Mouse (Mus musculus): ENCODE measurements around the gene Vps33a. TPM values are rescaled to one million over a fixed set of nuclear protein-coding genes. Genes with fewer than 3 reads are reported as not detected.

Gene Vps33a
- 100 to 1,000 TPM in 14 of 26 experiments, 10 to 100 TPM in 12; 49.4 to 164 (median 106) TPM for total RNA-seq (2018; cell fraction: chromatin; rRNA removed)
- total RNA-seq (2018; cell fraction: cytosol; rRNA removed): 100 to 1,000 TPM in 5 of 26 experiments, 10 to 100 TPM in 21; 54.3 to 120 (median 88.9) TPM
- total RNA-seq (2018; cell fraction: nucleus; rRNA removed): 100 to 1,000 TPM in 12 of 26 experiments, 10 to 100 TPM in 14; 51.6 to 146 (median 96.4) TPM
- polyA plus RNA-seq (2018): 67.1 to 83.9 TPM (median 76.7 TPM) in 3 replicates

- H3K79me2 ChIP-seq (ENCODE audit: inconsistent target): peaks cover 45% of the 10 kb centered on the region
- peaks cover 13% of the 10 kb centered on the region; the same call in 1 of the 2 replicates for H3K36me3 ChIP-seq (ENCODE audit: inconsistent target)
- under 1% methylated on average over 54 of the region's 54 CpGs for WGBS (ENCODE audit: missing documents)
- H3K4me3 ChIP-seq (ENCODE audit: inconsistent target): peak within 1 kb of the TSS; percentile 91
- H3K27ac ChIP-seq: peak within 1 kb of the TSS; percentile 77
These were observed at the start of gene Vps33a for GRCm38 (mm10) chr5:123572357-123573186. TSS of gene Vps33a (minus strand) at chr5:123573038.

DNA sequence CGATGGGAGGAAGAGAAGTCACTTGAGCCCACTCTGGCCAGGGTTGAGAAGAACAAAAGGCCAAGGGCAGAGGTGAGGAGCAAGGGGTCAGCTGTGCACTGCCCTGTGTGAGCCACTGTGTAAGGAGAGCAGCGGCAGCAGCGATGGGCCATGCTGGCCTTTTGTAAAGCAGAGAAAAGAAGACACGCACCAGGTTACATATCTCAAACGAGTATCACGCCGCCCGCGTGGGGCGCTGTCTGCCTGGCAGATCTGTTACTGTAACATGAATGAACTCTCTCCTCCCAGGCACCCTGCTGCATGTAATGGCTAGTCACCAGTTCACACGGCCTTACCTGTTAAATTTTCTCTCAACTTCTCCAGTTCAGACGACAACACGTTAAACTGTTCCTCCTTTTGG is 49.6 kb upstream of the Vps33a start:
- peak overlapping the region; percentile 86; the same call in 1 of the 2 replicates for H3K27ac ChIP-seq
- no peak overlapping the region for H3K4me3 ChIP-seq (ENCODE audit: inconsistent target)
- H3K36me3 ChIP-seq (ENCODE audit: inconsistent target): peaks cover 18% of the 10 kb centered on the region; the same call in 1 of the 2 replicates
- WGBS (ENCODE audit: missing documents): 98% methylated on average over 13 of the region's 13 CpGs
- H3K79me2 ChIP-seq (ENCODE audit: inconsistent target): no peaks in the 10 kb centered on the region

DNA sequence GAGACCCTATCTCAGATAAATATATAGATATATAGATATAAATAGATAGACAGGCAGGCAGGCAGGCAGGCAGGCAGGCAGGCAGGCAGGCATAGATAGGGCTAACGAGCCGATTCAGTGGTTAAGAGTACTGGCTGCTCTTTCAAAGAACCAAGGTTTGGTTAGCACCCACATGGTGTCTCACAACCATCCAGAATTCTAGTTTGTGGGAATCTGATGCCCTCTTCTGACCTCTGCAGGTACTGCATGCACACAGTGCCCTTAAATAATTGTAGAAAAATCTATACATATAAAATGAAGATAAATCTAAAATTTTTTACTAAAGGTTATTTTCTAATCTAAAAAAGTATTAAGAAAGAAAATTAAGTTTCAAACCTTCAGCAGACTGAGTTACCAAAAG is 45.7 kb upstream of the Vps33a start:
- H3K79me2 ChIP-seq (ENCODE audit: inconsistent target): no peaks in the 10 kb centered on the region
- H3K36me3 ChIP-seq (ENCODE audit: inconsistent target): peaks cover 55% of the 10 kb centered on the region
- WGBS (ENCODE audit: missing documents): 88% methylated on average over 2 of the region's 2 CpGs
- H3K27ac ChIP-seq: 0 out of 2 replicates have a peak overlapping the region, but pooled peaks have one; percentile 86
- H3K4me3 ChIP-seq (ENCODE audit: inconsistent target): no peak overlapping the region

GRCm38 (mm10) chr5:123614246-123614645 is 41.4 kb upstream of the Vps33a start:
- 96% methylated on average over 24 of the region's 24 CpGs for WGBS (ENCODE audit: missing documents)
- peaks cover 67% of the 10 kb centered on the region for H3K36me3 ChIP-seq (ENCODE audit: inconsistent target)
- H3K27ac ChIP-seq: no peak overlapping the region
- no peak overlapping the region for H3K4me3 ChIP-seq (ENCODE audit: inconsistent target)
- no peaks in the 10 kb centered on the region for H3K79me2 ChIP-seq (ENCODE audit: inconsistent target)

DNA sequence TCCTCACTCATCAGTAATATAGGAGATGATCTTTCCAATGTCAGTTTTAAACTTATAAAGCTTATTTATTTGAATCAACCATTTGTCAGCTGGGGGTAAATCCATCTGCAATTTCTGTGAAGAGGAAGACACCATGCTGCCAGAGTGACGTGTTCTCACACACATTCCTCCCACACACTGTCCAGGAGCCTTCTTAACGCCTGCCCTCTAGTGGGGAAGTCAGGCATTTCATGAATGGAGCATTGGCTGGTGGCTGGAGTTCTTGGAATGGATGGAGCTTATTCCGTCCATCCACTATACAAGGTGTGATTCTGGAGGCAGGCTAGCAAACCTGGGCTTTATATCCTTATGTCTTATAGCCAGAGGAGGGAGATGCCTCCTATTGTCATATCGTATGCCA is 37.0 kb upstream of the Vps33a start:
- H3K27ac ChIP-seq: no peak overlapping the region
- H3K36me3 ChIP-seq (ENCODE audit: inconsistent target): peaks cover 77% of the 10 kb centered on the region
- WGBS (ENCODE audit: missing documents): 53% methylated on average over 4 of the region's 4 CpGs
- no peak overlapping the region for H3K4me3 ChIP-seq (ENCODE audit: inconsistent target)
- H3K79me2 ChIP-seq (ENCODE audit: inconsistent target): no peaks in the 10 kb centered on the region

- H3K79me2 ChIP-seq (ENCODE audit: inconsistent target): no peaks in the 10 kb centered on the region
- peaks cover 77% of the 10 kb centered on the region for H3K36me3 ChIP-seq (ENCODE audit: inconsistent target)
- 98% methylated on average over 7 of the region's 7 CpGs for WGBS (ENCODE audit: missing documents)
- no peak overlapping the region for H3K27ac ChIP-seq
- no peak overlapping the region for H3K4me3 ChIP-seq (ENCODE audit: inconsistent target)
These were observed 36.6 kb upstream of the Vps33a start for GRCm38 (mm10) chr5:123609416-123609815.

GRCm38 (mm10) chr5:123607211-123607669 is 34.4 kb upstream of the Vps33a start:
- Histone ChIP-seq H3K79me2 (ENCODE audit: inconsistent target) (no peaks in the 10 kb centered on the region), H3K27ac (no peak overlapping the region), H3K4me3 (ENCODE audit: inconsistent target) (no peak overlapping the region), H3K36me3 (ENCODE audit: inconsistent target) (peaks cover 73% of the 10 kb centered on the region)
- WGBS (ENCODE audit: missing documents): 78% methylated on average over 3 of the region's 3 CpGs

DNA sequence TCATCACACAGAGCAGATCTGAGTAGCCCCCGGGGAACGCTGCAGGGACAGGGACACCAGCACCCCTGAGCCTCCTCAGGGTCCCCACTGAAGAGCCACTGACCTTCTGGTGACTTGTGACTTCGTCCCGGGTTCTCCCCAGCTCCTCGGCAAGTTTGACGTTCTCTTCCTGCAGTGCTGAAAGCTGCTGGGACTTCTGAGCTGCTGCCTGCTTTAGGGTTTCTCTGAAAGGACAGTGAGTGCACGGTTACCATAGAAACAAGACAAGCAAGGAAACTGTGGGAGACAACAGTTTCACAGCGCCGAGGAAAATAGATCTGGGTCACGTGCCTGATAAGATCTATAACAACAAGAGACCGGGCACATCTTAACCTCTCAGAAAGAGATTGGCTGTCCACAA is 30.7 kb upstream of the Vps33a start:
- no peak overlapping the region for H3K4me3 ChIP-seq (ENCODE audit: inconsistent target)
- WGBS (ENCODE audit: missing documents): 86% methylated on average over 11 of the region's 11 CpGs
- no peak overlapping the region for H3K27ac ChIP-seq
- peaks cover 75% of the 10 kb centered on the region for H3K36me3 ChIP-seq (ENCODE audit: inconsistent target)
- no peaks in the 10 kb centered on the region for H3K79me2 ChIP-seq (ENCODE audit: inconsistent target)

GRCm38 (mm10) chr5:123602174-123602573 is 29.3 kb upstream of the Vps33a start:
- WGBS (ENCODE audit: missing documents): 88% methylated on average over 6 of the region's 6 CpGs
- H3K27ac ChIP-seq: no peak overlapping the region
- no peaks in the 10 kb centered on the region for H3K79me2 ChIP-seq (ENCODE audit: inconsistent target)
- H3K4me3 ChIP-seq (ENCODE audit: inconsistent target): no peak overlapping the region
- H3K36me3 ChIP-seq (ENCODE audit: inconsistent target): peaks cover 67% of the 10 kb centered on the region

GRCm38 (mm10) chr5:123599319-123599718 is 26.5 kb upstream of the Vps33a start:
- Histone ChIP-seq H3K36me3 (ENCODE audit: inconsistent target) (peaks cover 57% of the 10 kb centered on the region), H3K27ac (no peak overlapping the region), H3K79me2 (ENCODE audit: inconsistent target) (no peaks in the 10 kb centered on the region), H3K4me3 (ENCODE audit: inconsistent target) (no peak overlapping the region)
- WGBS (ENCODE audit: missing documents): 95% methylated on average over 6 of the region's 6 CpGs

- Histone ChIP-seq H3K4me3 (ENCODE audit: inconsistent target) (no peak overlapping the region), H3K79me2 (ENCODE audit: inconsistent target) (no peaks in the 10 kb centered on the region), H3K36me3 (ENCODE audit: inconsistent target) (peaks cover 45% of the 10 kb centered on the region), H3K27ac (no peak overlapping the region)
- 91% methylated on average over 7 of the region's 10 CpGs for WGBS (ENCODE audit: missing documents)
These were observed 20.9 kb upstream of the Vps33a start for GRCm38 (mm10) chr5:123593622-123594280.

DNA sequence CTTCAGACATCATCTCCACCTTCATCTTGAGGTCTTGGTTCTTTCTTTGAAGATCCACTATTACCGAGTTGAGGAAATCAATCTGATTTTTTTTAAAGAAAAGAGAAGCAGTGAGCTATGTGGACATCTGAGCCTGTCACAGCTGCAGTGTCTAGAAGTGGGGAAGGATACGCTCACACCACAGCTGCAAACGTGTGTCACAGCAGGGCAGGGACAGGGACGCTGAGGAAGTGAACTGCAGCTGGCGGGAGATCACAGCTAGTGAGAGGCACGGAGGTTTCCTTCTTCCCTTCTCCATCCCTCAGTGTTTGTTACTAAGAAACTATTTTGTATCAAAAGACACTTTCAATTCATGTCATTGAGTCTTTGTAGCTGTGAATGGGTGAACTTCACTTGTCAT is 7.2 kb upstream of the Vps33a start:
- no peaks in the 10 kb centered on the region for H3K79me2 ChIP-seq (ENCODE audit: inconsistent target)
- 71% methylated on average over 6 of the region's 6 CpGs for WGBS (ENCODE audit: missing documents)
- H3K27ac ChIP-seq: no peak overlapping the region
- H3K4me3 ChIP-seq (ENCODE audit: inconsistent target): no peak overlapping the region
- peaks cover 41% of the 10 kb centered on the region for H3K36me3 ChIP-seq (ENCODE audit: inconsistent target)

GRCm38 (mm10) chr5:123576696-123577095 is 3.9 kb upstream of the Vps33a start:
- Histone ChIP-seq H3K79me2 (ENCODE audit: inconsistent target) (peaks cover 9% of the 10 kb centered on the region), H3K36me3 (ENCODE audit: inconsistent target) (peaks cover 26% of the 10 kb centered on the region), H3K4me3 (ENCODE audit: inconsistent target) (no peak overlapping the region), H3K27ac (no peak overlapping the region)
- WGBS (ENCODE audit: missing documents): 96% methylated on average over 3 of the region's 3 CpGs

- Histone ChIP-seq H3K36me3 (ENCODE audit: inconsistent target) (peaks cover 21% of the 10 kb centered on the region; the same call in 1 of the 2 replicates), H3K4me3 (ENCODE audit: inconsistent target) (no peak overlapping the region), H3K27ac (no peak overlapping the region), H3K79me2 (ENCODE audit: inconsistent target) (peaks cover 38% of the 10 kb centered on the region)
- 70% methylated on average over 8 of the region's 8 CpGs for WGBS (ENCODE audit: missing documents)
These were observed 524 bp upstream of the Vps33a start for GRCm38 (mm10) chr5:123573362-123573761.
